Mouse (Mus musculus) C2C12 (cell line): Measurements from ENCODE around the gene Lrmda.

Experiments
- CEBPB ChIP-seq: IDR thresholded peaks from one replicate; pipeline ENCODE4 v1.6.1; 2011; ENCODE audit warnings: low read depth, mild to moderate bottlenecking, control low read depth, moderate library complexity
- CTCF ChIP-seq: IDR thresholded peaks from one replicate; pipeline ENCODE4 v1.5.1; 2011; ENCODE audit not compliant: control insufficient read depth, insufficient read depth, insufficient read length
- FOSL1 ChIP-seq: IDR thresholded peaks from one replicate; pipeline ENCODE4 v1.8.0; 2011; ENCODE audit warnings: mild to moderate bottlenecking, low read length; ENCODE audit not compliant: poor library complexity, insufficient read depth, severe bottlenecking
- MAX ChIP-seq: IDR thresholded peaks from one replicate; pipeline ENCODE4 v1.6.1; 2011; ENCODE audit warnings: mild to moderate bottlenecking, control low read depth
- MYOD1 ChIP-seq: IDR thresholded peaks from one replicate; pipeline ENCODE4 v1.6.1; 2011; ENCODE audit warnings: low read depth; ENCODE audit not compliant: control insufficient read depth, insufficient read length
- MYOG ChIP-seq: IDR thresholded peaks from one replicate; pipeline ENCODE4 v1.6.1; 2011; ENCODE audit not compliant: control insufficient read depth, insufficient read length; ENCODE audit errors: extremely low read depth
- USF1 ChIP-seq: IDR thresholded peaks from one replicate; pipeline ENCODE4 v1.6.1; 2011; ENCODE audit warnings: low read depth, mild to moderate bottlenecking, control low read depth, moderate library complexity

DNA sequence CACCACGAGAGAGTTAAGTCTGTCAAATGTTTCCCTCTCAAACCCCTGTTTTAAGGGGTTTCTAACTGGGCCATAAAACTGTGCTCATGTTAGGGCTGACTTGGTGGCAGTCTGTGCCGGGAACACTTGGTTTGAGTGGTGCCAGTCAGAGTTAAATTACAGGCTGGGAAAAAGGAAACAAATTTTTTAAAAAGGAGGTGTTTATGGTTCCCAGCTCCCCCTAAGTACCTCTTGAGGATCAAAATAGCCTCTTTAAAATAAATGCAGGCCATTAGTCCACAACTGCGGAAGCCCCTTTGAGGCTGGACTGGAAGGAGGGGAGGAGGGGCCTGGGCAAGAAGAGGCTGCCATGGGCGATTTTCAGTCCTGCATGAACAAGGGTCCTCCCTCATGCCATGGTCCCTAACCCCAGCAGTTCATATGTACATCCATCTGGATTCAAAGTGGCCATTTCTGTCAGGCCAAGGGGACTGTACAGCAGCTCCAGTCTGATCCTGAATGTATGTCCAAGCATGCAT, 416.4 kb downstream of the Lrmda start:
- no peak for TF ChIP-seq MAX
- TF ChIP-seq CTCF, result no peak
- TF ChIP-seq USF1, result no peak
- TF ChIP-seq CEBPB, result no peak
- no peak for TF ChIP-seq FOSL1
- no peak for TF ChIP-seq MYOD1
- no peak for TF ChIP-seq MYOG
